Mouse (Mus musculus) heart, adult 2 months (tissue): ENCODE results near the gene Ing4.

Source experiments
- CTCF ChIP-seq: fragments of 200-600 bp; IDR thresholded peaks from 2 replicates; pipeline ENCODE4 v1.8.1; 2022; ENCODE audit warnings: antibody characterized with exemption, mild to moderate bottlenecking, moderate library complexity
- EP300 ChIP-seq: fragments of 200-500 bp; IDR thresholded peaks from 2 replicates; pipeline ENCODE4 v1.6.1; 2011; ENCODE audit warnings: low read depth, low read length, control low read depth; ENCODE audit not compliant: insufficient read depth
- POLR2A ChIP-seq: fragments of 200-500 bp; IDR thresholded peaks from 2 replicates; pipeline ENCODE4 v1.6.1; 2011; ENCODE audit warnings: mild to moderate bottlenecking, low read depth, low read length, control low read depth; ENCODE audit not compliant: insufficient read depth

GRCm38 (mm10) chr6:125008060-125008459 is 31.5 kb upstream of the Ing4 start:
- no peak for TF ChIP-seq CTCF
- TF ChIP-seq POLR2A, result no peak
- TF ChIP-seq EP300, result no peak
